Mouse (Mus musculus) brain, embryonic 14.5 days (tissue): ENCODE results near the gene Lin7c. TPM values are rescaled to one million over a fixed set of nuclear protein-coding genes. Genes with fewer than 3 reads are reported as not detected.

Source experiments
- DNase-seq: peaks from one replicate; pipeline ENCODE4 v3.0.0-alpha.2; 2011; ENCODE audit warnings: low read depth
- CTCF ChIP-seq: fragments of 200-500 bp; IDR thresholded peaks from 2 replicates; pipeline ENCODE4 v1.5.1; 2012; ENCODE audit warnings: inconsistent platforms, mild to moderate bottlenecking, moderate library complexity, borderline replicate concordance; ENCODE audit not compliant: insufficient read depth, insufficient read length; ENCODE audit errors: extremely low read depth
- POLR2A ChIP-seq: fragments of 200-500 bp; IDR thresholded peaks from 2 replicates; pipeline ENCODE4 v1.6.1; 2012; ENCODE audit warnings: mild to moderate bottlenecking, inconsistent platforms, borderline replicate concordance; ENCODE audit not compliant: poor library complexity, insufficient read depth, insufficient read length, severe bottlenecking; ENCODE audit errors: extremely low read depth
- polyA plus RNA-seq: library from polyadenylated mRNA; depleted of rRNA; stranded (reverse); fragments of >200 nt; gene quantifications from 2 replicates; pipeline ENCODE4 v1.2.3, GENCODE M21; 2012

Lin7c gene
- polyA plus RNA-seq, 1 experiment, result 82.4 TPM

- DNase-seq, result peak; percentile 98
- TF ChIP-seq POLR2A (peak; percentile 42; the same call in 1 of the 2 replicates), CTCF (no peak)
Observed at GRCm38 (mm10) chr2:109917496-109918413, 27.1 kb downstream of the Lin7c start, which contains the start of gene Lgr4. TSS of gene Lgr4 (plus strand) at chr2:109917647.

DNA sequence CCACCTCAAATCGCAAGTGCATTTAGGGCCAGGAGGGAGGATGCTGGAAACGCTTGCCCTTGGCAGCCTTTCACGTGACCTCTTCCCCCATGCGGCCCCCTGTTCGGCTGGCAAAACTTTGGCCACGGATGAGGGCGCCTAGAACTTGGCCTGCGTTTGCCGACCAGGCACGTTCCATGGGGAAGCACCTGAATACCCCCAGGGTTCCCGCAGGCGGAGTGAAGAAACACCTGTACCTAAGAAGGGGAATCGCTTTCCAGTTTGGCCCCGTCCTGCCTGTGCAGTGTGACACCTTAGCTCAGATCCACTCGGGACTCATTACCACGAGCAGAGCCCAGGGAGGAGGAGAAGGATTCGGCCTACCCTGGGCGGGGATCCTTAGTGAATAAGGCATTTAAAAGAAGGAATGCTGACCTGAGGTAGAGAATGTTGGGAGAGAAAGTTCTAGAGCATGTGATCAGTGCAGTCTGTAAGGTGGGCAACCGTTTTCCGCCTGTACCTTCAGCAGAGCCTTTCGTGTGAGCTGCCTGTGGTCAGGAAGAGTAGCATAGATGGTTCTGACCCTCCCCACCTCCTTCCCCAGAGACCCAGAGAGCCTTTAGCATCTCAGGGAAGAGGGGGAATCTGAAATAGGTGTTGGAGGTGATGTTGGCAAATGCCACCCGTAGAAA, 28.1 kb downstream of the Lin7c start:
- peak; percentile 24 for DNase-seq
- TF ChIP-seq CTCF (no peak), POLR2A (no peak)

DNA sequence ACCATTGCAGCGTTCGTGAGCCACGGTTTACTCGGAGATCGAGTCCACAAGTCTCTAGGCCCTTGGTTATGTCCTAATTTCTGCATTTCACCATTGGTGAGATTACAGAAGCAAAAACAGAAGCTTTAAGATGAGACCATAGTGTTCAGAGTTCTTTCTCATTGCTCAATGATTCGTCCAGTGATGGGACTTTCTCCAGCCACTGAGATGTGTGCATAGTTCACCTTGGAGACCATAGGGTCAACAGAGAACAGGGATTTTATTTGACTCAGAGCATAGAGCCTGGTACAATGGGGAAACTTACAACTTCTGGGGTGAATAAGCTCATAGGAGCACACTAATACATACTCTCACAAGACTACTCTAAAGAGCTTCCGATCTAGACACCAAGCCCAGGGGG, 29.8 kb downstream of the Lin7c start:
- DNase-seq, result no peak
- TF ChIP-seq POLR2A (no peak), CTCF (no peak)

DNA sequence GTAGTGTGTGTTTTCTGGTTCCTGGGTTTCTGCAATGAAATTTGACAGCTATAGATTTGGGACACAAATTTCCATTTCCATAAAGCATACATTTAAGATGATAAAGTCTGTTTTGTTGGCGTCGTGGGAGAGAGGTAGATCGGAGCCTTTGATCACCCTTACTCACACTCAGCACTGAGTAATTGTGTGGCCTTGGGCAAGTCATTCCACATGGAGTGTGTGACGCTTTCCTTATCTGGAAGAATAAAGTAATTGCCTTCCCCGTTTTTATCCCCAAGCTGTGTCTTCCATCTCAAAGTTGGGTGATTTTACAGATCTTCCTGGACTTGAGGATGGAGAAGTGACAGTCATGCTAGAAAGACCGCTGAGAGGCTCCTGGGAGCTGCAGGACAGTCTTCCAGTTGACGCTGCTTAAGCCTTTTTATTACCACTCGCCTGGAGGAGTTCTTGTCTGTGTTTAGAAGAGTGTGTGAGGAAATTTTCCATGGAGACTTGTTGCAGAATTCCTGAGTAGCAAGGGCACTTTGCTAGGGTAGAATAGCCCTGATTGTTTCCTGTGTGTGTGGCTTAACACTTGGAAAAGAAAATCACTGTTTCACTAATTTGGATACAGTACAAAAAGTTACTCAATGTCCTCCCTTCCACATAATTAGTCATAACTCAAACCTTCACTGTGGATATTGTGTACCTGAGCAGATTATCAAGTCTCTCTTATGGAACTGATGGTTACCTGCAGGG, 30.8 kb downstream of the Lin7c start:
- DNase-seq, result peak; percentile 32
- no peak for TF ChIP-seq CTCF
- no peak for TF ChIP-seq POLR2A

GRCm38 (mm10) chr2:109922306-109922705, 31.7 kb downstream of the Lin7c start:
- DNase-seq, result no peak
- TF ChIP-seq POLR2A (no peak), CTCF (no peak)

DNA sequence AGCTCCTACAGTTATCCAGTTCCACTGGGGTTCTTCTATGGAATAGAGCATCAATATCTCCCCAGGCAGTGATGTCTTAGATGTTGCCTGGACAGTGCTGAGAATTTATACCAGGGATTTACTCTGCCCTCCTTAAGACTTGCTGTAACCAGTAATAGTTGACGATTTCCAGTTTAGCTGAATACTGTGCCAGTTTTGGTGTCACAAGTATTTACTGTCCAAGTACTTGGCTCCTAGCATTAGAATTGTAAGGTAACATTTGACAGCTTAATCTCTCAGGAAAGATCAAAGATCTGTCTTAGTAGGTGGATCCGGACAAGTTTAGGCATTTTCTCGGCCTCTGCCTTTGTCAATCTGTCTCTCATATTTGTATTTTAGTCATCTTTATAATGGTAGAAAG, 32.4 kb downstream of the Lin7c start:
- DNase-seq, result no peak
- TF ChIP-seq POLR2A (no peak), CTCF (no peak)

DNA sequence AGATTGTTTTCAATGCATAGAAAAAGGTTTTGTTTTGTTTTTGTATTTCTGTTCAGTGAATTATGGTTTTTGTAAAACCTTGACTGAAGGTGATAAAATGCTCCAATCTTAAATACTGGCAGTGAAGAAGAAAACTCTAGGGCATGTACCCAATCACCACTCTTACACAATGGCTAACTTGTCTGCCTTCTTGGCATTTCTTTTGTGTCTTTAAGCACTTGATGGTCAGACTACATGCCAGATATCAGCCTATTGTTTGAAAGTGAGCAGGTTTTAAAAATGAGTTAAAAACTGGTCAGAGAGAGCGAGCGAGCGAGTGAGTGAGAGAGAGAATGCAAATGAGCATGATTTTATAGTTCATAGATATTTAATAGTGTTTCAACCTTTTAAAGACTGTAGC, 33.3 kb downstream of the Lin7c start:
- no peak for DNase-seq
- no peak for TF ChIP-seq POLR2A
- TF ChIP-seq CTCF, result no peak

GRCm38 (mm10) chr2:109926984-109927383, 36.3 kb downstream of the Lin7c start:
- no peak for DNase-seq

DNA sequence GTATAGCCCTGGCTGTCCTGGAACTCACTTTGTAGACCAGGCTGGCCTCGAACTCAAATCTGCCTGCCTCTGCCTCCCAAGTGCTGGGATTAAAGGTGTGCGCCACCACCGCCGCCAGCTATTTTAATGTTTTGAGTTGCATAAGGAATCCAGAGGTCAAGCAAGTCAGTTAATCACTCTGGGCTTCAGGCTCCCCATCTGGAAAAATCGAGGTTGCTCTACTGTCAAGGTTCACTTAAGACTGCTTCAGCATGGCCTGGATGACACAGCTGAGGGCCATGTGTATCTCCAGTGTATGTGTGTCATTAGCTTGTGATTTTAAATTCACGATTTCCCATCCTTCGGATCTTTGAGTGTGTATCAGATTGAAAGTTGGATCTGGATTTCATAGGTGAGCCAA, 36.8 kb downstream of the Lin7c start:
- no peak for TF ChIP-seq CTCF
- TF ChIP-seq POLR2A, result no peak
- DNase-seq, result no peak

More at GRCm38 (mm10) chr2:109926984-109927383, 36.3 kb downstream of the Lin7c start:
- no peak for TF ChIP-seq CTCF
- TF ChIP-seq POLR2A, result no peak

DNA sequence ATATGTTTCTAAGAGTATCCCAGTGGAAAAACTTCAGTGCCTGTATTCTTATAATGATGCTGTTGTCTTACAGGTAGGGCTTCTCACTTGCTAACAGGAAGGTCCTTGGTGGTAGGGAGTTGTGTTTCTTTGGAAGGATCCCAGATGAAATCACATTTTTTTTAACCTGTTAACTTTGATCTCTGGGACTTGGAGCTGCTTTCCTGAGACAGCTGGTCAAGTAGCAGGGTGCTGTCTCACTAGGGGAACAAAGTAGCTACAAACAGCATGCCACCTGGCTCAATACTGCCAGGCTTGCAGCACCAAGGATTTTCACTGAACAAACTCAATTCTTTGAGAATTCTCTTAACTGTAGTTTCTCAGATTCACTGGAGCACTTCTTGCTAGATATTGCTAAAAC, 37.2 kb downstream of the Lin7c start:
- no peak for DNase-seq
- TF ChIP-seq POLR2A (no peak), CTCF (no peak)

- TF ChIP-seq CTCF (no peak), POLR2A (no peak)
- DNase-seq, result no peak
Observed at GRCm38 (mm10) chr2:109928791-109929190, 38.1 kb downstream of the Lin7c start.
